Mouse (Mus musculus) kidney, postnatal 25 days (tissue): ENCODE results near the gene Atp1a1.
A peak's percentile ranks its signal among the peaks of the same experiment; 100 is the strongest.

Experiments
- DNase-seq, 2 experiments: peaks; one replicate each; pipeline ENCODE4 v3.0.0; 2021; ENCODE audit warnings: mixed read lengths in 2 of 2

Atp1a1 gene

DNA sequence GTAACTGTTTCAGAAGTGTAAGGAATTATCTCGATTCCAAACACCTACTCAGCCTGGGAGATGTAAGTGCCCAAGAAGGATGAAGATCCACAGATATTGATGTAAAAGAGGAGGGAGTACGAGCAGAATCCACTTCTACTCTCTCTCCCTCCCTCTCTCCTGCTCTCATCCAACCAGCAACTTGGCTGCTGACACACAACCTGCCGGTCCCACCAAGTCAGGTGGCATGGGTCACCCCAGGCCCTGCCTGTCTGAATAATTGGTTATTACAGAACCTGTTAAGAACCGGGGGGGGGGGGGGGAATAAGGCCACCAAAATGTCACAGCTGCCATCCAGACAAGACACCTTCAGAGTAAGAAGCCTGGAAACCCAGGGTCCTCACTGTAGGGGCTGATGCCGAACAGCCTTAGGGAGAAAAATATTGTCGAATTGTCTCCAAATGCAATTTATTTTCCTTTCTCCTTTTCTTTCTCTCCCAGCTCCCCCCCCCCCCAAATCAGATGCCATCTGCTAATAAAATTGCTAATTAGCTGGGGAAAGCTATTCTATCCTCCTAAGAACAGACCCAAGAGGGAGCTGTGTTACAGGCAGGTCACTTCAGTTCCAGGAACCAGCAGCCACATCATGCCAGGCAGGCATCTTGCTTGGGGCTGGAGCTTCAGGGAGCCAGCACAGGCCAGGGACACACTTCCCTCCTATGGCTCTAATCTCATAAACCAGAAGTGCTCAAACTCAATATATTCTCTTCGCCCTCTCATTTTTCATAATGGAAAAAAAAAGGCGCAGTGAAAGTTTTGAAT is 6.7 kb upstream of the Atp1a1 start:
- DNase-seq: peak in 1 of 2 experiments; percentile 49

DNA sequence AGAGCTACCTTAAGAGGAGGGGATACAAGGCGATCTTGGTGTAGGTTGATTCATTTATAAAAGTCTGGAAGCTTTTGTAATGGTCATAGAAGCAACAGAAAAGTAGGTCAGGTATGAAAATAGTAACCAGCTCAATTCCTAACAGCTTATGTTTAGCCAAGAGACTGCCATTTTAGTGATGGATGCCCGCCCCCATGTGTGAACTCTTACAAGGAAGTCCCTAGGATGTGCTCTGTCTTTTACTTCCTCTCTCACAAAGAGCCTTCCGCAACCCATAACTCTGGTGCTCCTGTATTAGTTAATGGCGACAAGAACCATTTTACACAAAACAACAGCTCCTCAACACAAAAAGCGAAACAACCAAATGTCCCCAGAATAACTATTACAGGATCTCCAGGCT is 4.8 kb upstream of the Atp1a1 start:
- DNase-seq: peak in 1 of 2 experiments; percentile 64

DNA sequence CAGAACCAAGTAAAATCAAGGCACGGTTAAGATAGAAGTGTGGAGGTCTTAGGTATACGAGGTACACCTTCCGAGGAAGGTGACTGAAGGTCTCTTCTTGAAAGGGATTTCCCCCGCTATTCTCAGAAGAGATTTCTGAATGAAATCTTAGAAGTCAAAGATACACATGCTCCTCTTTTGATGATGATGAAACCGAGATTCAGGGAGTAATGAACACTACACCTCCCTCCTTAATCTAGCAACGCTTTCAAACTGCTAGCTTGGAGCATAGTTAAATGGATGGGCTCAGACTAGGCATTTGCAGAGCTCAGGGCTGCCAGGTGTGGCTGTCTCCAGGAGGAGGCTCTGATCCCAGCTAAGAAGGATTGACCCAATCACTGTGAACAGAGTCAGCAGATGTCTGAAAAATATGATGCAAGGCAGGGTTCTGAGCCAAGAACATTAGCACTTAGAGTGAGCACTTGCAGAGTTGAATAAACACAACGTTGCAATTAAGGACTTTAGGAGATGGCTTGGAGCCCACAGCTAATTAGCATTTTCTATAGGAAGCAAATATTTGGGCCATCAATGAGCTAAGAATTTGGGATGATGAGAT is 2.5 kb upstream of the Atp1a1 start:
- DNase-seq: peak in 1 of 2 experiments; percentile 44

DNA sequence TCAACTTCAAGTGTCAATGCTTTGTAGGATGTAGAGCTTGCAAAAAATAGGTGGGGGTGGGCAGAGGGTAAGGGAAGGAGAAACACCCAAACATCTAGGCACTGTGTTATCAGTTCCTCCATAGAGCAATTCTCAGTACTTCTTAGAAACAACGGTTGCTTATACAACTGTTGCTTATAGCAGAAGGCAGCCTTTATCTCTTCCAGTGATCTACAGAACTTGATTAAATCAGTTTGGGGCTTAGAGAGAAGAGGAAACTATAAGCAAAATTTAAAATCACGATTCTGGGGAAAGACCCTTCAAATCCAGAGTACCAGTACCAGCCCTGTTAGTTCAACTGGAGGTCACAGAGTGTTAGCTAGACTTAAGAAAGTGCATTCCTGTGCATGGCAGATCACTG is 1.2 kb upstream of the Atp1a1 start:
- DNase-seq: no peak

DNA sequence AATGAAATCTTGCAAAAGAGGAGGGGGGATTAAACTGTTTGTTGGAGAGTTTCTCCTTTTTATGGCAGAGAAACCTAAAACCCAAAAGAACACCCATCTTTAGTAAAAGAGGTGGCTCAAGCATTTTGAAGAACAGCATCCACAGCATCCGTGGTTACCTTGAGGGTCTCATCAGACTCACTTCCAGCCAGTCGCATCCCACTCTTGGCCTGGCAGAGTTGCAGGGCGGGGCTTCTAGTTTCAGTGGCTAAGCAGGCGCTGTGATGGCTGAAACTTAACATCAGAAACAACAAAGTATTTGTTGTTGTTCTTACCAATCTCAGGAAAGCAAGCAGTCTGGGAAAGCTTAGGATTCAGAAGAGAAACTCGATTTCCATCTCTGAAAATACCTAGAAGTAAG is 807 bp upstream of the Atp1a1 start:
- peak in 1 of 2 experiments; percentile 50 for DNase-seq

DNA sequence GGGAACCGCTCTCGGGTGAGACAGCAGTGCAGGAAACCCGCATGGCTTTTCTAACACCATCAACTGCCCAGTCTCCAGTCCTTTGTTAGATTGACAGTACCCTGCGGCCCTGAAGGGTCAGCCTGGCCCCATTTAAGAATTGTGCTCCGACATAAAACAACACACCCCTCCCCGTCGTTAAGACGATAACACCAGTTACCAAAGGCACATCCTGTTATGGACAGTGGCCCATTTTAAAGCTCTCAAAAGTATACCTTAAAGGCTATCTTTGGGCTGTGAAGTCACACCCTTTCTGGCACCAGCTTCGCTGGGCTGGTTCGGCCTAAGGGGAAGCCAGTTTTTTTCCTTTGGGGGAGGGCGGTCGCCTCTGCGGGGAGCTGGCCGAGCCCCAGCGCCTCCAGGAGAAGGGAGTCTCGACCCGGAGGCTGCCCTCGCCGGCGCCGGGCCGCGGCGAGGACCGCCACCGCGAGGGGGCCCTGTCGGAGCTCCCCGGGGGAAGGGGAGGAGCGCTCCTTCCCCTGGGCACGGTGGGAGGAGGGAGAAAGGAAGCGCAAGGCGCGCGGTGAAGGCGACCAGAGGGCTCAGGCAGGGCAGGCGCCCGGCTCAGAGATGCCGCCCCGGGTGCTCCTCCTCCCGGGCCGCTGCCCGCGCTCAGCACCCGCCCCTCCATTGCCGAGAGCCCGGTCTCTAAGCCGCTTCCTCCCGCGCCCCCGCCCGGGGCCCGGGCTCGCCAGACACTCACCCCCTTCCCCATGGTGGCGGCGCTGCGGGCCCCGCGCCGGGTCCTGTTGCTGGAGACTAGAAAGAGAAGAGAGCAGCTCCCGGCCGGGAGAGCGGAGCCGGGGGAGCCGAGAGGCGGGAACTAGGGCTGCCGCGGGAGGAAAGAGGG is 579 bp downstream of the Atp1a1 start:
- DNase-seq: peak; percentile 74 to 86

DNA sequence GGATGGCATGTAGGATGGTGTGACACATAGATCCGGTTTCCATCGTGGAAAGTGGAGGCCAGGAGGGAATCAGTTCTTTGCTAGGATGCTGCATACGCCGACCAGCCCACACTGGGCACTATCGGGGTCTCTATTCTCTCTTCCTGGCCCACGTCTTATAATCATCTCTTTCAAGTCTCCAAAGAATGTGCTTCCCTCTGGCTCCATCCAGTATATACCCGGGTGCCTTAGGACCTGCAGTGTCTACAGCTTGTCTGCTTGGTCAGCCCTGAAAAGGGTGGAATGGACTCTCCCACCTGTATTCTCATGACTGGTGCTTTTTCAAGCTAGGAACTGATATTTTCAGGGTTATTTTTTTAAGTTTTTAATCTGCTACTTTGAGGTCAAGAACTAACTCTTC is 1.3 kb downstream of the Atp1a1 start:
- DNase-seq: peak in 1 of 2 experiments; percentile 34

DNA sequence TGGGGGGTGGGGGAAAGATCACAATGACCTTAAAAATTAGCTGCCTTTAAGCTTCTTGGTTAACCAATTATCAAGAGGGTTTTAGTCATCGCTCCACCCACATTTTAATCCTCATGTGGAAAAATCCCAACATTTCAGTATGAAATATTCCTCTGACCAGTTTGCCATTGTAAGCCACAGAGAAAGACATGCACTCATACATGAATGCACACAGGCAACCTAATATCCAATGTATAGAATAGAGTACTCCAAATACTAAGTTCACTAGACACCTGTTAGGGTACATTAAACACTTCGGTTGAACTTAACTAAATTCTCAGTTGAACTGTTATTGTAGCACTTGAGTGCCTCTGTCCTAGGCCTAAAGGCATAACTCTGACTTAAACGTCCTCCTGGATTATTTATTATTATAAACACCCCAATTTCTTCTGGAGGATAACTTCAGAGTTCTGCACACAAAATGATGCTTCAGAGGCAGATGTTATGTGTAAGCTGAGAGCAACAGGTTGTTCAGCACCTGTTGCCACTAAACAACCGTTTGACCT is 1.9 kb downstream of the Atp1a1 start:
- no peak for DNase-seq

DNA sequence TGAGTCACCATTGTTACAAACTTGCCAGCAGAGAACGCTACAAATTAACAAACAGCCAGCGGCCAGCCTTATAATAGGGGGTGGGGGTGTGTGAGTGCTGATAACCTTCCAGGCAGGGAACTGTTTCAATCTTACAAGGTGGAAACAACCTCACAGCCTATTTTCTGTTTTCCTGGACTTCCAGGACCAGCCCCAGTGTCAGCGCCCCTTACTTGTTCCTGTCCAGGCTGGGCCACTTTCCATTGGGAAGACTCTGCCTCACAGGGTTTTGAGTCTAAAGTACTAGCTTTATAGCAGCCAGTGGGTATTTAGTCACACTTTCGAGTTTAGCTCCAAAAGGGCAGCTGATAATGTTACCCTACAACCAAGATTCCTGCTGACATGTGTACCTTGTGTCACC is 2.8 kb downstream of the Atp1a1 start:
- DNase-seq: peak in 1 of 2 experiments; percentile 64

DNA sequence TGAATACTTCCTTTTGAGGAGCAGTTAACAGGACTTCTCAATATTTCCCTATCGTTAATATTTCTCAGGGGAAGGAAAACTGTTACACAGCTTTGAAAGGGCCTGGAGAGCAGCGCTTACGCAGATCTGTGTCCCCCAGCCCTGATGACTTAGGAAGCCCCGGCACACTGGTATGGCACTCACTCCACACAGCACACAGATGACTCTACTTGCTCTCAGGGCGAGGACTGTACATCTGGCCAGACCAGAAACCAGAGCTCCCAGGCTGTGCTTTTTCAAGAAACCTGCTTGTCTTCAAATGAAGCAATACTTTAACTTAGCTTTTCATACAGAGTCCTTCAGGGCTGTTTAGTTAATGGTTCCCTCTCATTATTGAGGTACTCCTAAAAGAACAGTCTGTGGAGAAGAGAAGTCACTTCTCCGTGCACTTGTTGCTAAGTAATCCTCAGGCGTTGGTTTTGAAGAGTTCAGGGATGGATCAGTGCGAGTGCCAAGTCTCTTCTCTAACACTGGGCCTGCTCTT is 3.4 kb downstream of the Atp1a1 start:
- DNase-seq: peak in 1 of 2 experiments; percentile 53

DNA sequence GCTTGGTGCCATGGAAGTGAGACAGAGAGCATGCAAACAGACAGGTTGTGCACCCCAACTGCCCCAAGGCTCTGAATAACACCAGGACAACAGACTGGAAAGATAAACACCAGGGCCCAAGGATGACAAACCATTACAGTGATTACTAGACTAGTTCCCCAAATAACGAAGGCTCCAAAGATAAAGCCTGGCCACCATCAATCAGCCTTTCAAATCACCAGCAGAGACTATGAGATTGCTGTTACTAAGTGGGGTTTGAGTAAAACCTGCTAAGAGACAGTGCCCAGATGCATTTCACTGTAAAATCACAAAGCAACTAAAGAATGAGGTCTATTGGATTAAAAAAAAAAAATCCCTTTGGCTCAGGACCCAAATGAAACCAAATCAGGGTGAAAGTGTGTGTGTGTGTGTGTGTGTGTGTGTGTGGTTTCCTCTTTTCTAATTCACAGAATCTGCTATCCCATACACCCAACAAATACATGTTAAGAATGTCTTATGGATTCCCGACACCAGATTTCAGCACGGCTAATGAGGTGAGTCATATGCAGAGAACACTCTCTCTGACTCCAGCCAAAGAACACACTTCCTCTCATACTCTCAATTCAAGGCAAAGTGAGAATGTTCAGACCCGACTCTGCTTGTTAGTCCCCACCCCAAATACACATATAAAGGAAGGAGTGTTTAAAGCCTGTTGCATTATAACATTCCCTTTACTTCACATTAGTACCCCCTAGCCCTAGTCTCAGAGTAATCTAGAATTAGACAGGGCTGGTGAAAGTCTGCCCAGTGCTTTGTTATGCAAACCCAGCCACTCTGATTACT is 4.4 kb downstream of the Atp1a1 start:
- peak in 1 of 2 experiments; percentile 40 for DNase-seq

DNA sequence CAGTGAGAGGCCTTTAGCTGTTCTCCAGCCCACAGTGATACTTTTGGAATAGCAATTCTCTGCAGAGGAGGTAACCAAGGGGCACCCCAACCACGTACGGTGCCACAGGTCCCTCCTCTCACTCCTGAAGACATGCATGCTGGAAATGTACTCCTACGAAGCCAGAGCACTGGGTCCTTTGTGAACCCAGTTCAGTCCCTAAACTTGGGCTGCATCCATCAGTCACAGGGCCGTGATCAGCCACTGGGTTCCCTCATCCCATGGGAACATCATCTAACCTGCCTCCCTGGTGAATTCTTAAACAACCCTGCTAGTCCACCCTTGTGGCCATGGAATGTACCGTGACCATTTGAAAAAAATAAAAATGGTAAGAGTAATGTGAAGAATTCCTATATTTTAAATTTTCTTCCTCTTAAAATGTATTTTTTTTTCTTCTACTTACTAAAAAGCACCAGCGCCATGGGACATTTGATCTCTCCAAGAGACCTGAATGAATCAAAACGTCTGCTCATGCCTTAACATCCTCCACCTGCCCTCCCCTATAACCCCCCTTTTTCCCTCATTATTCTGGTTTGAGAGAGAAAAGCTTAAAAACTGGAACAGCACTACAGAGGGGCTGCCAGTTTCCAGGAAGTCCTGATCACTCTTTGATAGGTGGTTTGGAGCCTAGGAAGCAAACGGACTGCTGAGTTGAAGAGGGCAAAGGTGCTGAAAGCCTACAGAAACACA is 5.1 kb downstream of the Atp1a1 start:
- DNase-seq: peak in 1 of 2 experiments; percentile 48

DNA sequence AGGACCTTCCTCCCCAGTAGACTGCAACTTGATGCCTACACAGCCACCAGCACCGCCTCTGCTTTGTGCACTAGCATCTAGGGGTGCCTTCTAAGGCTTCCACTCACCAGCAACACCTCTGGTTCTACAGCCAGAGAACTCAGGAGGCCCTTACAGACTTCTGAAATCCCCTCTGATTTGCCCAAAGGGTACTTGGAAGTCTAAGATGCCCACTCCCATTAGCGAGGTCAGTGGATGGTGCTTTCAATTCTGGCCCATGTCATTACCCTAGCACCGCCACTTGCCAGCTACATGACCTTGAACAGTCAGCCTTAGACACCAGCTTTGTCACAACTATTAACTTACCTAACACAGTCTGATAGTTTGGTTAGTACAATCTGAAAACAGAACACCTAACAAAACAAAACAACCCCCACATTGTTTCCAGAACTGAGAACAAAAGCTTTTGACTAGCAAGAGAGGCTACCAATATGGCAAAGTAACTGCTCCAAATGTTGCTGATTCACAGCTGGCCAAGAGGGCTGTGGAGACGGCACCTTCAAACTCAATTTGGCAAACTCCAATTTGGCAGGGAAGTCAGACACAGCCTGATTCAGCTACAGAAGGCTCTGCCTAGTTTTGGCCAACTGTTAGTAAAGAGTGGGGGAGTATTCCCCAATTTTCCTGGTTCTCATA is 6.1 kb downstream of the Atp1a1 start:
- peak in 1 of 2 experiments; percentile 50 for DNase-seq

DNA sequence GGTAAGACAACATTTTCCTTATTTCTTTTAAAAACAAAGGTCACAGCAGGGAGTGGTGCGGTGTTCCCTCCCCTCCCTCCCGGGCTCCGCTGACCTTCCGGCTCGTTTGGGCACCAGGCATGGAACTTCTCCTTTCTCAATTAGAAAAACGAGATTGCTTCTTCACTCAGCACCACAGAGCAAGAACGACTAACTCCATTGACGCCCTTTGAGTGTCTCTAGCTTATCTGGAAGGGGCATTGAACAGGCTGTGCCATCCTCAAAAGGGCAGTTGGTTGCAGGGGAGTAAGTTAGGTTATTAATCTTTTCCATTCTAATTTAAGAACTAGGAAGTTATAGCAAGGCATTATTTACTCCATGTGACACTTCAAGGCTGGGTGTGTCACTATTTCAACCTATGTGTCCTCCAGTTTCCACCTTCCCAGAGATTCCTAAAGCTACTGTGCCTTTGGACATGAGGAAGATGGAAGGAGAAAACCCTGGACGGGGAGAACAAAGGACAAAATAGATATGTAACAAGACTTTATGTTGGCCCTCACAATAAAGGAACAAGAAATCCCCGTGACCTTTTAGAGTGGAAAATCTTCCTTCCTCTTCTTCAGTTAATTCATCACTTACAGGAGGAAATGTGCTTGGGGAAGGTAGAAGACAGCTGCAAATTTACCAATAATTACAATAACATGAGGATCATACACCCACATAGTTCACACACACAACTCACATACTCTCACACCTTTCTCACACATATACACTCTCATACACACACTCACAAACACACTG is 7.0 kb downstream of the Atp1a1 start:
- peak in 1 of 2 experiments; percentile 44 for DNase-seq

DNA sequence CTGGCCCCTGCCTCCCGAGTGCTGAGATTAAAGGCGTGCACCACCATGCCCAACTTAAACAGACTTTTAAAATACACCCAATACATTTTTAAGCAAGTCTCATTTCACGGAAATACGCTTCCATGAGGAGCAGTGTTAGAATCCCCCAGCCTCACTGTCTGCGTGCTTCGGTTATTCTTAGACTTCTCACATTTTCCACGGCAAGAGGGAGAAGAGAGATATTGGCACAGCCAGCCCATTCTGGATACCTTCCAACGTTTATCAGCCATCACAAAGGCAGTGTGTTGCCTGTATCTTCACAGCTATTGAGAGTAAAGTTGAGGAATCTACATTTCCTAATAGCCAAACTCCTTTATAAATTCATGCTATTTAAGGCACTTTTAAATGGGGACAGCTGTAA is 7.8 kb downstream of the Atp1a1 start:
- DNase-seq: peak in 1 of 2 experiments; percentile 40

DNA sequence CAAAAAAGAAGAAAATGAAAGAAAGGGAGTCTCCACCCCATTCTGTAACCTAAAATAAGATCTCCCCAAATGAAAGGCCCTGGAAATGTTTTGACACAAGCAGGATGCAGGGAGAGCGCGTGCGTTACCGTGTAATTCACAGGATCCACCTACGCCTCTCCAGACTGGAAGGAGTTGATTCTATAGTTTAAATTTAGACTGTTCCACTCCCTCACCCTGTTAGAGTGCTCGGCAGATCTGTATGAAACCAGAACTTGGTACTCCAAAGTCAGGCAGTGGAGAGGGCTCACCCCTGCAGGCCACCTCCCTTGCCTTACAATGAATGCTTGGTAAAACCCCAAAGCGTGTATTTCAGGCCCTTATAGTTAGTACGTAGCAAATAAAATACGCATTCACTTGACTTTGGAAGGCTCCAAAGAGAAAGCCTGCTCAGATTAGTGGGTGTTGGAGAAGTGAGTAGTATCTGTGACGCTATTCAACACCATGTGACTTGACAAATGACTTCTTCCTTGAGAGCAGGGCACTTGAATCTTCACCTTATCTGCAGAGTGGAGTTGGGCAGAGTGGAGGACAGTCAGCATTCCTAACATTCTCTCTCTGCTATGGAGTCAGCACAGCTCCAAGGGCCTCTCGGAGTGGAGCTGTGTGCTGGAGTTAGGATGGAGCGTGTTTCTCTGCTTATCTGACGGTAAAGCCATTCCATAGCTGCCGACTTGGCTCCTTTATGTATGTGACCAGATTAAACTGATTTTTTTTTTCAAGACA is 8.4 kb downstream of the Atp1a1 start:
- DNase-seq: peak in 1 of 2 experiments; percentile 40

DNA sequence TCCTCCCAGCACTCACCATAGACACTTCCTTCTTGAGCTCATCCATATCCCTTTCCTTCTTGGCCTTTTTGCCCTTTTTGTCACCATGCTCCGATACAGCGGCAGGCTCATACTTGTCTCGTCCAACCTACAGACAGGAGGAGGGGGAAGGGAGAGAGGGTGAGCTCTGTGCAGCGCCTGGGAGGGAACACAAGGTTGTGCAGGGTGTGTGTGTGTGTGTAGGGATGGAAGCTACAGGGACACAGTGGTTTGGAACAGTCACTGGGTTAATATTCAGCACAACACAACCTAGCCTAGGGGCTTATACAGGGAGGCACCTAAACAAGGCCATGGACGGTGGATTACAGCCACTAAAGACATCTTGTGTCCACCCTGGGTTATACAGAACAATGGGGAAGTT is 9.5 kb downstream of the Atp1a1 start:
- peak in 1 of 2 experiments; percentile 33 for DNase-seq

DNA sequence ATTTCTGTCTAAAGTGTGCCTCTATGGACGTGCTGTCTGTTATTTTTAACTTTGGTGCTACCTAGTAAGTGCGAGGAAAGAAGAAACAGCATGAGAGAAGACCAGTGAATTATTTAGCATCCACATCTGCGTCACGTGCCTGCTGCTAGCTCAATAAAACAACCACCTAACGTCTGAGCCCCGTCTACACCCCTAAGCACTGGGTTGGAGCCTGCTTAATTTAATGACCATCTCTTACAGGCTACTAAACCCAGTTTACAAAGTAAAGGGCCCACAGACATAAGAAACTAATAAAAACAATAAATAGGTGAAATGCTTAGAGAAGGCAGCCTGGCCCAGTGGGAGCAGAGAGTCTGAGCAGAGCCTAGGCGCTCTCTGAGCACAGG is 11.2 kb downstream of the Atp1a1 start:
- peak in 1 of 2 experiments; percentile 24 for DNase-seq
